Mouse (Mus musculus) olfactory bulb, adult 2 months (tissue): ENCODE measurements at regions not wholly inside any gene's neighbourhood (a gene's known extent, or its start where the extent isn't known, plus 50 kb on each side); places are given as distances from the start of the nearest gene placed in this dataset.

Source experiments
- H3K27ac ChIP-seq: fragments of 200-500 bp; 2 replicates; pipeline ENCODE4 v1.5.1; 2012; ENCODE audit warnings: low read depth, low read length; ENCODE audit not compliant: insufficient read depth
- H3K4me1 ChIP-seq: fragments of 200-500 bp; 2 replicates; pipeline ENCODE4 v1.6.1; 2012; ENCODE audit warnings: low read length; ENCODE audit not compliant: control insufficient read depth, insufficient read depth
- H3K4me3 ChIP-seq: fragments of 200-500 bp; 2 replicates; pipeline ENCODE4 v1.5.1; 2012; ENCODE audit warnings: mild to moderate bottlenecking, low read depth, low read length, moderate library complexity; ENCODE audit not compliant: insufficient read depth
- CTCF ChIP-seq: fragments of 200-500 bp; IDR thresholded peaks from 2 replicates; pipeline ENCODE4 v1.5.1; 2012; ENCODE audit warnings: low read depth, mild to moderate bottlenecking, low read length, moderate library complexity; ENCODE audit not compliant: insufficient read depth
- POLR2A ChIP-seq: fragments of 200-500 bp; IDR thresholded peaks from 2 replicates; pipeline ENCODE4 v1.6.1; 2012; ENCODE audit warnings: mild to moderate bottlenecking, low read depth, low read length, moderate library complexity; ENCODE audit not compliant: insufficient read depth
- WGBS: fragments of 180-500 bp; shearing (Covaris S2); methylation state at CpG from one replicate; pipeline ENCODE4 v1.1.7; 2018; 5-methylcytosine and 5-hydroxymethylcytosine counted together

- TF ChIP-seq POLR2A (no peak), CTCF (no peak)
Observed at GRCm38 (mm10) chr13:90584766-90585165, 320.4 kb downstream of the Atp6ap1l start.

GRCm38 (mm10) chr13:90575371-90575770 lies 329.8 kb downstream of the Atp6ap1l start:
- Histone ChIP-seq H3K27ac (no peak overlapping the region), H3K4me3 (no peak overlapping the region), H3K4me1 (no peaks in the 10 kb centered on the region)
- 94% methylated on average over 2 of the region's 2 CpGs for WGBS
- TF ChIP-seq POLR2A (no peak), CTCF (no peak)

More at GRCm38 (mm10) chr13:90584766-90585165, 320.4 kb downstream of the Atp6ap1l start:
- H3K4me1 ChIP-seq, result no peaks in the 10 kb centered on the region
- 70% methylated on average over 2 of the region's 2 CpGs for WGBS
- no peak overlapping the region for H3K27ac ChIP-seq
- no peak overlapping the region for H3K4me3 ChIP-seq

- no peak overlapping the region for H3K27ac ChIP-seq
- H3K4me3 ChIP-seq, result no peak overlapping the region
- TF ChIP-seq POLR2A (no peak), CTCF (no peak)
- H3K4me1 ChIP-seq, result no peaks in the 10 kb centered on the region
- 95% methylated on average over 2 of the region's 2 CpGs for WGBS
Observed at GRCm38 (mm10) chr13:90572580-90572979, 332.6 kb downstream of the Atp6ap1l start.

- H3K4me3 ChIP-seq, result no peak overlapping the region
- no peak overlapping the region for H3K27ac ChIP-seq
- H3K4me1 ChIP-seq, result no peaks in the 10 kb centered on the region
- no peak for TF ChIP-seq POLR2A
- TF ChIP-seq CTCF, result no peak
- WGBS, result 88% methylated on average over 1 of the region's 1 CpGs
Observed at GRCm38 (mm10) chr13:90563183-90563840, 341.8 kb downstream of the Atp6ap1l start.

DNA sequence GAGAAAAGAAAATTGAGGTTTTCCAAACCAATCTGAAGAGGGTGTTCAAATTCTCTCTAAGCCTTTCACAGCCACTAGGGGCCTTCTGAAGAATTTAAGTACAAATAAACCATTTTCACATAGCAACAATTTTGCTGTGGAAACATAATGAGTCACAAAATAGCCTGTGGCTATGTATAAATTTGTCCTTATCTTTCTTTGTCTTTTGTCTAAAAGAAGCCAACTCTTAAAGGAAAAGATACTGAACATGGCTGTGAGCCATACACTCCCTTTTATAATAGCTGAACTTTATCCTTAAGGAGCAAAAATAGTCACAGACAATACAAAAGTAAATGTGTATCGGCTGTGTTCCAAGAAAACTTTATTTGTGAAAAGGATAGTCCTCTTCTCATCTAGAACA lies 345.1 kb downstream of the Atp6ap1l start:
- Histone ChIP-seq H3K4me3 (no peak overlapping the region), H3K4me1 (no peaks in the 10 kb centered on the region), H3K27ac (no peak overlapping the region)
- 27% methylated on average over 1 of the region's 1 CpGs for WGBS
- no peak for TF ChIP-seq POLR2A
- TF ChIP-seq CTCF, result no peak

GRCm38 (mm10) chr13:90559481-90559880 lies 345.7 kb downstream of the Atp6ap1l start:
- WGBS, result 92% methylated on average over 2 of the region's 2 CpGs
- no peaks in the 10 kb centered on the region for H3K4me1 ChIP-seq
- TF ChIP-seq POLR2A (no peak), CTCF (no peak)

DNA sequence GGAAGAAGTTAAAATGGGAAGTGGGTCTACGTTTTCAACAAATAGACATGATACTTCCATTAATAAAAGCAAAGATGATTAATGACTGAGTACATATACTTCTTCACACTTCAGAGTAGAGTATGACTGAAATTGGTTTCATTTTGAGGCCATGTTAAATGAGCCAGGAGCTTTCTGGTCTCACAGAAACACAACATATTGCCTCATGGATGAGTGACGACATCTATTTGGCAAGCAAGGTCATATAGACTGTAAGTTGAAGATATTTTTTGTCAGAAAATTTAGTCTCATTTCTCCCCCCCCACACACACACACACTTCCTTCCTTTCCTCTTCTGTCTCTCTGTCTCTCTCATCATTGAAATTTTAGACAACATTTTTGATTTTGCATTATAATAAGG lies 354.0 kb downstream of the Atp6ap1l start:
- no peak for TF ChIP-seq CTCF
- no peak for TF ChIP-seq POLR2A
- Histone ChIP-seq H3K27ac (no peak overlapping the region), H3K4me3 (no peak overlapping the region), H3K4me1 (no peaks in the 10 kb centered on the region)
- 91% methylated on average over 2 of the region's 2 CpGs for WGBS

More at GRCm38 (mm10) chr13:90559481-90559880, 345.7 kb downstream of the Atp6ap1l start:
- Histone ChIP-seq H3K27ac (no peak overlapping the region), H3K4me3 (no peak overlapping the region)

DNA sequence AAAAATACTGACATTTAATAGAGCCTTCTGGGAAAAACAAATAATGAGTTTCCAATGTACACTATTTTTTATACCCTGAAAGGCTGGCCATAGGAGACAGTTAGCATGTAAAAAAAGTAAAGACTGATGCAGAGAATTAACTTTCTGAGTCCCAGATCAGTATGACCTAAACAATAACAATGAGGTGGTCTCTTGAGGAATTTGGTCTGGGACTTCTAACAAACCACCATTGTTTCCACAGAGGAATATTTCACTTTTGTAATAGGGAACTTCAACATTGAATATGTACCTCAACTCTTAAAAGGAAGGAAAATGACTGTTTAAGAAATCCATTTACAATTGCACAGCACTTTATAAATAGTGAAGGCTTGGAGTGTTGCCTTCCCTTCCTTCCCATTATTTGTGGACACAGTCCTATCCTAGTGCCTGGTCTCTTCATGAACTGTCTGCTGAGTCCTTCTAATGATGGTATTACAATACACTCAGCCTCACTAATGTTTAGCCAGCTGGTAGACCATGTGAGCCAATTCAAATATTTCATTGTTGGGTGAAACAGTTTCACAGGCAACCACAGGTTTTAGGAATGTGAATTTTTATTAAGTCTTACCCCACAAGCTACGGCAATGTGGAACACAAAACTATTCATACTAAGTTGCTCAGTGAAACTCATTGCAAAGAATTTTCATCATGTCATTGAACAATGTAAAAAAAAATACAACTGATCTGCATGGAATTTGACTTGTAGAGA lies 358.7 kb downstream of the Atp6ap1l start:
- WGBS, result 75% methylated on average over 1 of the region's 1 CpGs
- TF ChIP-seq CTCF (no peak), POLR2A (no peak)
- H3K4me1 ChIP-seq, result no peaks in the 10 kb centered on the region

GRCm38 (mm10) chr13:90545816-90546215 lies 359.3 kb downstream of the Atp6ap1l start:
- no peak overlapping the region for H3K4me3 ChIP-seq
- H3K4me1 ChIP-seq, result no peaks in the 10 kb centered on the region
- TF ChIP-seq POLR2A (no peak), CTCF (no peak)
- H3K27ac ChIP-seq, result no peak overlapping the region

More for the DNA sequence above, 358.7 kb downstream of the Atp6ap1l start:
- Histone ChIP-seq H3K4me3 (no peak overlapping the region), H3K27ac (no peak overlapping the region)
